Mouse (Mus musculus) left cerebral cortex, adult 11 months (tissue): ENCODE data around the gene Msmp.
"Not testable (repeated sequence)": the region's sequence is repeated elsewhere in the genome, so short reads cannot be mapped to it uniquely, and the experiment has no call there.

Source experiments
- DNase-seq: peaks from one replicate; pipeline ENCODE4 v3.0.0; 2022; ENCODE audit warnings: low spot score

Msmp gene

GRCm38 (mm10) chr4:43584444-43585416 lies at the start of gene Msmp:
Gene Msmp (minus strand): TSS chr4:43584494.
- DNase-seq = no peak

GRCm38 (mm10) chr4:43633736-43634135 lies 49.4 kb upstream of the Msmp start:
- no peak for DNase-seq

DNA sequence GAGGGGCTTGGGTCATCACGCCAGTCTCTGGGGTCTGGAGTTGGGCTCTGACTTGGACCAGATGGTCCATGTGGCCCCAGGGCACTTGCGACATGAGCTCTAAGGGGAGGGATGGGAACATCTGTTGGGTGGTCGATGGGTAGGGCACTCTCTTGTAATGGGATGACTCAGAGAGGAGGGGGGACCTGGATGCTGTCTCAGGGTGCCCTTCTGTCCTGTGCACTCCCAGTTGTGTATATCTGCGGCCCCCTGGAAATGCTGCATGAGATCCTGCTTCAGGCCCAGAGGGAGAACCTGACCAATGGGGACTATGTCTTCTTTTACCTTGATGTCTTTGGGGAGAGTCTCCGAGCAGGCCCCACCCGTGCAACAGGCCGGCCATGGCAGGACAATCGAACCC lies 49.0 kb upstream of the Msmp start:
- DNase-seq = no peak

- no peak for DNase-seq
Observed at GRCm38 (mm10) chr4:43631956-43632920, 47.9 kb upstream of the Msmp start.

DNA sequence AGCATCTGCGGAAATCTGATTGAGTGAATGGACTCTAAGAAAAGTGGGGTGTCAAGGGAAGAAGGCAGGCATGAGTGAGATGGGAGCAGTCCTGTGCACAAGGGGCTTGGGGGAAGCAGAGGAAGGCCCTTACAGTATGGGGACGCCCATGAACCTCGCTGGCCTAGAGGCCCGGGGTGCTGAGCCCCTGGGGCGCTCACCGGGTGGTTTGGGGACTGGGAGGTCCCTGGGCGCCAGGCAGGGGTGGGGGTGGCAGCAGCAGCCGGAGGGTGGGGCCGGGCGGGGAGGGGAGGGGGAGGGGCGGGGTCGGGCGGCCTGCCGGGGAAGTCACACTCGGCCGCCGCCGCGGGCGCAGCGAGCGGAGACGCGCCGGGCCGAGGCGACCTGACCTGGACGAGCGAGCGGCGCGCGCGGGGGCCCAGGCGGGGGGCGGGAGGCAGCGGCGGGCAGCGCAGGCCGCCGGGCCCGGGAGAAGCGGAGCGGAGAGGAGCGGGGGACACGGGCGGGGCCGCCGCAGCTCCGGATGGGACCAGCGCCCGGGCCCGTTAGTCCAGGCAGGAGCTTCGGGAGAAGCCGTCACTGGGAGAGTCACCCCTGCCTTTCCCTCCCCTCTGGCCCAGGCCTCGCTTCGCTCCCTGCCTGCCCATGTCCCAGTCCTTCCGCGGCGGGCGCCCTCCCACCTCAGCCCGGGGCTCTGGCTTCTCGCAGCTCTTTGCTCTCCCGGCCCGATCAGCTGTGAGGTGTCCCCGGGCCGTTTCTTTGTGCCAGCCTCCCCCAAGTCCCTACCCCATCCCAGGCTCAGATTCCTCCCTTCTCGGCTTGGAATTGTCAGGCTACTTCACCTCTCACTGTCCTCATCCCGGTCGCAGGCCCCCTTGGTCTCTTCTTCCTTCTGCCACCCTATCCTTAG lies 47.0 kb upstream of the Msmp start, which contains the start of gene Npr2:
Npr2 (plus strand) TSS at position 890 of the 910 bp plus-strand sequence.
- DNase-seq = no peak

DNA sequence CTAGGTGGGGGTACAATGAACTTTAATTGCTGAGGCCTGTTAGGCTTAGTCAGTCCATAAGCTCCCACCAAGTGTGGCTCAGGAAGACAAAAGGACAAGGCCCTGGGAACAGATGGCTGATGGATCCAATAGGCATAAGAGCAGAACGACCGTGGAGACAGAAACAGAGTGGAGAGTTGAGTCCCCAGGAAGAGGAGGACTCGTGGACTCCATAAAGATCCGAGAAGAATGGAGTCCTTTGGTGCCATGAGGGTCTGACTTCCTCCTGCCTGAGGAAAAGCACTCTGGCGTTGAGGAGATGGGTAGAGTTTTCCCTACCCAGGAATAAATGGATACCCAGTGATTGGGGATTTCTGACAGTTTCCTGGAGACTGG lies 46.4 kb upstream of the Msmp start:
- no peak for DNase-seq

GRCm38 (mm10) chr4:43630030-43630581 lies 45.8 kb upstream of the Msmp start:
- DNase-seq = peak; percentile 80

DNA sequence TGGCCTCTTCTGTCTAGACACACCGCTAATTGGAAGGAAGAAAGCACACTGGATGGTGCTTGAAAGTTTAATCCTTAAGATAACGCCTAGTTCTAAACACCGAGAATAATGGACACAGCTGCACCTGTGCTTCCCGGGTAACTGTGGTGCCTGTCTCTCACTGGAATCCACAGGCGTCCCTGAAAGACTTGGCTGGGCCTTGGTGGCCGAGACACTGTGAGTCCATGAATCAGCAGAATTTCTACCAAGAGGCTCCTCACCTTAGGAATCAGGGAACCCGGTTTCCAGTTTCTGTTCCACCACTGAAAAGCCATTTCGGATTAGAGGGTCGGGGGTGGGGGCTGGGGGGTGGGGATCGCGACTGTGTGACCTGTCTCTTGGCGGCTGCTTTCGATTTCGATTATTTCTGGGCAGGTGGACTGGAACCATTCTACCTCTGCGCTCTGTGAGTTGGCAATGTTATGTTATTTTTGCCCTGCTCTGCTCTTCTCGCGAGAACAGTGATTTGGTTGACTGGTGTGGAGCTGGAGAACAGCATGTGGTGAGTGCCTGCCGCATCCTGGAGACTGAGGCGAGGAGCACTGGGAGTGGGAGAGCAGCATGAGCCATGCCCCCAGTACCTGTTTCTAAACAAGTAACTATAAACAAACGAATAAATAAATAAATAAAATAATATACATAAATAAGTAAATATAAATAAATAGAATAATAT lies 45.0 kb upstream of the Msmp start:
- DNase-seq = no peak

DNA sequence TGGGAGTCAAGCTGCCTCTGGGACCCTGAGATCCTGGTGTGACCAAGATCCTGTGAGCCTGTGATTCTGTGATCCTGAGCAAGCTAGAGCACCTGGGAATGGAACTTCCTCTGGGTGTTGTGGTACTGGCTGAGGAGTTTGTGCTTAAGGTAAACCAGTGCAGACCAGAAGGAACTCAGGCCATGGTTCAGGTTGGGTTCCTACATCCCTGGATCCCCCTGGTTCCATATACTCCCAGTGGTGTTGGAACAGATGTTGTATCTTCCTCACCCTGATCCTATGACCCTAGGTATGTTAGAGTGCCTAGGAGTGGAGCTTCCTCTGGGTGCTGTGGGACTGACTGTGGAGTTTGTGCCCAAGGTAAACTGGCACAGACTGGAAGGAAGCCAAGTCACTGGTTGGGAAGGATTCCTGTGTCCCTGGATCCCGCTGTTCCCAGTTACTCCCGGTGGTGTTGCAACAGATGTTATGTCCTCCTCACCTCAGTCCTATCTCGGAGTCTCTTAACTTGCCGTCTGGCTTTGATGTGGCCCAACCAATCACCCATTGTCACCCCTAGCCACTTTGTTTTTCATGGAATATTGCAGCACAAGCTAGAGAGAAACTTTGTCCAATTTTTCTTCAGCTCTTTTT lies 36.0 kb upstream of the Msmp start:
- DNase-seq = no peak

DNA sequence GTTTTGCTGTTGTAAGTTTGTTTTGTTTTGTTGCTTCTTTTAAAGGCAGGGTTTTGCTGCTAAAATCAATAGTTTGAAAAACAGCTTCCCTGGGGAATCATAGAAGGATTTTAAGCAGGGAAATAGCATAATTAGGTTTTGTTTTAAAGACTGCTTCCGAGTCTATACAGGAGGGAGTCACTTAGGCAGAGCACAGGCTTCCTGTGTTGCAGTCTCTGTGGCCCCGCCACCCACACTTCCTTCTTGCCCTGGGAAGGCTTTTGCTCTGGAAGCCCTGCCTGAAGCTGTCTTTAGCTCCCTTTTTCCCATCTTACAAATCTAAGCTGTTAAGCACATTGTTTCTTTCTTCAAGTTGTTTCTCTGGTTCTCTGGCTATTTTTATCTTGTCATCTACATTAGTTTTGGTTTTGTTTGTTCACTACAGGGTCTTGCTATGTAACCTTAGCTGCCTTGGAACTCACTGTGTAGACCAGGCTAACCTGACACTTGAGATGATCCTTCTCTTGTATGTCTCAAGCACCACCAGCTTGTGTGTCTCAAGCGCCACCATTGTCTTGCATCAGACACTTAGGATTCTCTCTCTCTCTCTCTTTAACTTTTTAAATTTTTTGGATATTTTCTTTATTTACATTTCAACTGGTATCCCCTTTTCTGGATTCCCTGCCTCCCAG lies 28.9 kb upstream of the Msmp start:
- DNase-seq = no peak

DNA sequence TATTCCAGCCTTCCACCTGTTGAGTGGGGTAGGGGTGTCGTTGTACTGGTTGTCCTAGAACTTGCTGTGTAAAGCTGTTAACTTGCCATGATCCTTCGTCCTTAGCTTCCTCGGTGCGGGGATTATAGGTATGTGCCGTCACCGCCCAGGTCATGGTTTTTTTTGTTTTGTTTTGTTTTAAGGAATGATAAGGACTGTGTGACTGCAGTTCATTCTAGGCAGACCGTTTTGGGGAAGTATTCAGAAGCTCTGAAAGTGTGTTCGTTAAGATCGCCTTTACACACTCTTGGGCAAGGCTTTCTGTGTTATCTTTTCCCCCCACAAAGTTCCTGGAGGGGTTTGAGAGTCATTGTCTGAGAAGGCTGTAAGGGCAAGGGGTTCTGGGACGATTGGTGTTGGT lies 28.2 kb upstream of the Msmp start:
- DNase-seq = no peak

GRCm38 (mm10) chr4:43604751-43605685 lies 20.7 kb upstream of the Msmp start:
- no peak for DNase-seq

- DNase-seq = no peak
Observed at GRCm38 (mm10) chr4:43604099-43604498, 19.8 kb upstream of the Msmp start.

GRCm38 (mm10) chr4:43600195-43600934 lies 16.1 kb upstream of the Msmp start:
- DNase-seq = no peak

- no peak for DNase-seq
Observed at GRCm38 (mm10) chr4:43598650-43599380, 14.5 kb upstream of the Msmp start.

DNA sequence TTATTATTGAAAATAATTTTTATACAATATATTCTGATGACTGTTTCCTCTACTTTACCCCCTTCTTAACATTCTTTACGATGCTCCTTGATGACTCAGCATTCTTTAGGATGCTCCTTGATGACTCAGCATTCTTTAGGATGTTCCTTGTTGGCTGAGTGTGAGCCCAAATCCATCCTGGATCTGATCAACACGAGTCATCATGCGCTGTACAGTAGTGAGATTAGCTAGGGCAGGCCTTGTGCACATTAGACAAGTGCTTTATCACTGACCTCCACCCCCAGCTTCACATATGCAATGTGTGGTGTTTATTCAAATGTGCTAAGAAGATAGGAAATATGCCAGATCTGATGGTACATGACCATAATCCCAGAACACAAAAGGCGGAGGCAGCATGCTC lies 13.9 kb upstream of the Msmp start:
- no peak for DNase-seq

- DNase-seq = not testable (repeated sequence)
Observed at GRCm38 (mm10) chr4:43596597-43596996, 12.3 kb upstream of the Msmp start.
